Mouse (Mus musculus) G1E (cell line): Measurements from ENCODE around the gene Pnkp. TPM values are rescaled to one million over a fixed set of nuclear protein-coding genes. Genes with fewer than 3 reads are reported as not detected.
A peak's percentile ranks its signal among the peaks of the same experiment; 100 is the strongest.

ENCODE experiments used
- ATAC-seq: 2 replicates; pipeline ENCODE4 v1.8.0; 2016; ENCODE audit warnings: mild to moderate bottlenecking; ENCODE audit not compliant: insufficient number of reproducible peaks, poor library complexity, low FRiP score, severe bottlenecking; ENCODE audit errors: extremely low read depth
- DNase-seq: peaks from one replicate; pipeline ENCODE4 v3.0.0; 2012; ENCODE audit warnings: low spot score
- H3K27me3 ChIP-seq: 2 replicates; pipeline ENCODE4 v1.6.1; 2012; ENCODE audit warnings: mild to moderate bottlenecking, low read length, inconsistent platforms; ENCODE audit not compliant: insufficient read depth
- H3K36me3 ChIP-seq: replicated peaks from 2 replicates; pipeline ENCODE3; 2012; ENCODE audit warnings: mild to moderate bottlenecking, inconsistent platforms
- H3K4me1 ChIP-seq: 2 replicates; pipeline ENCODE4 v1.6.1; 2012; ENCODE audit warnings: low read depth, low read length, inconsistent platforms, mixed read lengths; ENCODE audit not compliant: insufficient read depth
- H3K4me3 ChIP-seq: 2 replicates; pipeline ENCODE4 v1.5.1; 2012; ENCODE audit warnings: low read depth, mild to moderate bottlenecking, inconsistent platforms, low read length, moderate library complexity, mixed read lengths
- H3K9me3 ChIP-seq: replicated peaks from 2 replicates; pipeline ENCODE4 v1.6.1; 2012; ENCODE audit warnings: inconsistent platforms
- CTCF ChIP-seq: IDR thresholded peaks from 2 replicates; pipeline ENCODE4 v1.5.1; 2012; ENCODE audit warnings: low read depth, low read length, inconsistent platforms, mixed read lengths
- GATA1 ChIP-seq: IDR thresholded peaks from 2 replicates; pipeline ENCODE4 v1.6.1; 2012; ENCODE audit warnings: borderline replicate concordance, low read length, inconsistent platforms, mixed read lengths
- GATA2 ChIP-seq: IDR thresholded peaks from 2 replicates; pipeline ENCODE4 v1.6.1; 2012; ENCODE audit warnings: low read depth, low read length, inconsistent platforms, borderline replicate concordance
- POLR2AphosphoS5 ChIP-seq: IDR thresholded peaks from 2 replicates; pipeline ENCODE4 v1.6.1; 2012; ENCODE audit warnings: low read depth, low read length, inconsistent platforms; ENCODE audit not compliant: insufficient replicate concordance
- TAL1 ChIP-seq: conservative IDR thresholded peaks from 2 replicates; pipeline ENCODE4 v1.6.1; 2012; ENCODE audit warnings: low read depth, low read length, inconsistent platforms, mixed read lengths
- polyA plus RNA-seq: library from polyadenylated mRNA; stranded (reverse); fragments of >175 nt; gene quantifications from 2 replicates; pipeline ENCODE4 v1.2.3, GENCODE M21; 2012
- total RNA-seq, 2 experiments: library from RNA; stranded (forward) in 1 of 2; stranded (reverse) in 1 of 2; fragments of 200-1000 nt in 1 of 2; fragments of >200 nt in 1 of 2; fragmentation: Nextera tagmentation in 1 of 2; gene quantifications; 2 replicates each; pipeline ENCODE4 v1.2.3; 2014 to 2017

Gene Pnkp
- total and polyA plus RNA-seq, 3 experiments = 28.2 to 35.8 (median 33.0) TPM

DNA sequence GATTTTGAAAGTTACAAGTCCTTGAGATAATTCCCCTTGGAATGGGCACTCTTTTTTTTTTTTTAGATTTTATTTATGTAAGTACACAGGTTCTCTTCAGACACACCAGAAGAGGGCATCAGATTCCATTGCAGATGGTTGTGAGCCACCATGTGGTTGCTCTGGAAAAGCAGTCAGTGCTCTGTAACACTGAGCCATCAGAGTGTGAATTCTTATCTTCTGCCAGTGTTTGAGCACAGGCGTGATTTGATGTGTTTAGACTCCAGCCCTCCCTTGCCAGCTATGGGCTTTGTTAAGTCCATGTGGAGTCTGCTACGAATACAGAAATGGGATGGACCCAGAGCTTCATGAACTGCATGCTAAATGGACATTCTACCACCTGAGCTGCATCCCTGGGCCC is 38.8 kb upstream of the Pnkp start:
- H3K4me1 ChIP-seq = peaks cover 68% of the 10 kb centered on the region
- ATAC-seq (no peak), DNase-seq (no peak)
- H3K36me3 ChIP-seq = peaks cover 82% of the 10 kb centered on the region
- H3K9me3 ChIP-seq = no peaks in the 10 kb centered on the region
- no peaks in the 10 kb centered on the region for H3K27me3 ChIP-seq
- peak overlapping the region; percentile 88 for H3K4me3 ChIP-seq
- no peak for TF ChIP-seq GATA2
- no peak for TF ChIP-seq TAL1
- TF ChIP-seq POLR2AphosphoS5 = no peak
- no peak for TF ChIP-seq CTCF
- TF ChIP-seq GATA1 = no peak

DNA sequence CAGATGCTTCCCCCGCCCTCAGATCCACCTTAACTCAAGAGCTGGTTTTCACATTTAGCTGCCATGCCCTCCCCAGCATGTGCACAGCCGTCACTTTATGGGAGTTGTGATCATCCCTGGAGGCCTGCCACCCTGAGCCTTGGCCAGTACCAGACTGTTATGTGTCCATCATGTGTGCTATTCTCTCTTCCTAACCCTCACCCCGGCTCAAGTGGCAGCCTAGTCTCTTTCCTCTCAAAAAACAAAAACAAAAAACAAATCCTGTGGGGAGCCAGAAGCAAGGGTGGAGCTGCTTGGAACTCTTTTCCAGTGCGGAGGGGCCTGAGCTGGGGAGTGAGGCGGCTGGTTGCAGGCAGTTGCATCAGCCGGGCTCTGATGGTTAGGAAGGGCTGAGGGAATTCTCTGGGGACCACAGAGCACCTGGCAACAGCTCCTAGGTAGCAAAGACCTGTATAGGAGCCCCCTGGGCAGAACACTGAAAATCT is 38.1 kb upstream of the Pnkp start:
- peak; percentile 56 for DNase-seq
- Histone ChIP-seq H3K36me3 (peaks cover 82% of the 10 kb centered on the region), H3K9me3 (no peaks in the 10 kb centered on the region), H3K4me1 (peaks cover 74% of the 10 kb centered on the region), H3K27me3 (no peaks in the 10 kb centered on the region), H3K4me3 (peak overlapping the region; percentile 88)
- no peak for ATAC-seq
- no peak for TF ChIP-seq TAL1
- no peak for TF ChIP-seq CTCF
- no peak for TF ChIP-seq GATA2
- no peak for TF ChIP-seq POLR2AphosphoS5
- TF ChIP-seq GATA1 = no peak

DNA sequence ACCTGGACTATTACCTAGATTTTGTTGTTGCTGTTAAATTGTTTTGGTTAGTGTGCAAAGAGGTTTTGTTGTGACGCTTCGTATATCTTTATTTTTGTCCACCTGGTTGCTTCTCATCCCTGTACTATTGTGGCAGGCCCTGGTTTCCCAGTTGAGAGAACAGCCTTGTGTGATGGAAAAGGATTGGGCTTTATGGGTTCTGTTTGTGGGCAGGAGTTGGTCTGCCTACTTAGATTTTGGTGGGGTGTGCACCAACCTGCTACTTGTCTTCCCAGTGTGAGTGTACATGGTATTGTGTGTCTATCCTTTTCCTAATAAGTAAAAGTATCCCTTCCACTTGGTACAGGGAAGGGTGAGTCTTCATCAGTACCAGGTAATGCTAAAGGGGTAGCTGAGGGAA is 37.5 kb upstream of the Pnkp start:
- DNase-seq (no peak), ATAC-seq (no peak)
- Histone ChIP-seq H3K4me3 (peak overlapping the region; percentile 88), H3K36me3 (peaks cover 82% of the 10 kb centered on the region), H3K9me3 (no peaks in the 10 kb centered on the region), H3K27me3 (no peaks in the 10 kb centered on the region), H3K4me1 (peaks cover 75% of the 10 kb centered on the region)
- no peak for TF ChIP-seq GATA2
- TF ChIP-seq TAL1 = no peak
- no peak for TF ChIP-seq CTCF
- TF ChIP-seq GATA1 = no peak
- TF ChIP-seq POLR2AphosphoS5 = no peak

DNA sequence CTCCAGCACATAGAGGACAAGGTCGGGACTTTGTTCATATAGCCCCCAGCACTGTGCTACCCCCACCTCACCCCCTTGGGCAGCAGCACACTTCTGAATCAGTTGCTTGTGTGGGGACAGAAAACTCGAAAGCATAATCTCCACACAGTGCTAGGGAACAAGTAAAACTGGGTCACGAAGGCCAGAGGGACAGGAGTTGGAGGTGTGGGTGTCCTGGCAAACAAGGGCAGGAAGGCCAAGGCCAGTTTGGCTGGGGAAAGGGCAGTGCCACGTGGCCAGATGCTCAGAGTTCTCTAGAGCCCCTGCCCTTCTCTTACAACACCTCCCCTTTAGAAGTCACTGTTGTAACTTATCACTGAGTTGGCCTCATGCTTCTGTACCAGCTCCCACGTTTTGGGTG is 37.1 kb upstream of the Pnkp start:
- no peak for DNase-seq

DNA sequence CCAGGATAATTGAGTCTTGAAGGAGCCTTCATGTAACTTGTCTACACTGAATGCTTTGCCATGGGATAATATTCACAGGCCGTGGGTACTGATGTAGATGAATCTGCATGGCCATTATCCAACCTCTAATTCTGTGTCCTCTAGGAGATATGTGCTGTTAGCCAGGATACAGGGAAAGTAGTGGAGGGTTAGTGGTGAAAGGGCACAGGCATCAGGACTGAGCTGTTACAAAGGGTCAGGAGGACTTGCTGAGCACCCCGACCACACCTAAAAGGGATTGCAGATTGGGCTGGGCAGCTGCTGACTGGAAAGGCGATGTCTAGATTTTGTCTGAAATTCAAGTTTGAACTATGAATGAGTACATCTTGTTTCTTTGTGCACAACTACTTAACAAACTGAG is 36.4 kb upstream of the Pnkp start:
- ATAC-seq = no peak
- no peak for TF ChIP-seq TAL1
- no peak for TF ChIP-seq GATA2
- TF ChIP-seq GATA1 = no peak
- TF ChIP-seq POLR2AphosphoS5 = no peak
- no peak for TF ChIP-seq CTCF
- H3K36me3 ChIP-seq = peaks cover 85% of the 10 kb centered on the region
- H3K9me3 ChIP-seq = no peaks in the 10 kb centered on the region
- DNase-seq = no peak
- H3K27me3 ChIP-seq = no peaks in the 10 kb centered on the region
- H3K4me3 ChIP-seq = no peak overlapping the region; the same call in 1 of the 2 replicates
- peaks cover 76% of the 10 kb centered on the region for H3K4me1 ChIP-seq

More for the DNA sequence above, 37.1 kb upstream of the Pnkp start:
- H3K36me3 ChIP-seq = peaks cover 82% of the 10 kb centered on the region
- no peak for TF ChIP-seq TAL1
- TF ChIP-seq CTCF = no peak
- no peak for TF ChIP-seq GATA1
- no peak for TF ChIP-seq GATA2
- TF ChIP-seq POLR2AphosphoS5 = no peak
- H3K27me3 ChIP-seq = no peaks in the 10 kb centered on the region
- H3K4me3 ChIP-seq = peak overlapping the region; percentile 88; the same call in 1 of the 2 replicates
- H3K9me3 ChIP-seq = no peaks in the 10 kb centered on the region
- peaks cover 75% of the 10 kb centered on the region for H3K4me1 ChIP-seq
- no peak for ATAC-seq

DNA sequence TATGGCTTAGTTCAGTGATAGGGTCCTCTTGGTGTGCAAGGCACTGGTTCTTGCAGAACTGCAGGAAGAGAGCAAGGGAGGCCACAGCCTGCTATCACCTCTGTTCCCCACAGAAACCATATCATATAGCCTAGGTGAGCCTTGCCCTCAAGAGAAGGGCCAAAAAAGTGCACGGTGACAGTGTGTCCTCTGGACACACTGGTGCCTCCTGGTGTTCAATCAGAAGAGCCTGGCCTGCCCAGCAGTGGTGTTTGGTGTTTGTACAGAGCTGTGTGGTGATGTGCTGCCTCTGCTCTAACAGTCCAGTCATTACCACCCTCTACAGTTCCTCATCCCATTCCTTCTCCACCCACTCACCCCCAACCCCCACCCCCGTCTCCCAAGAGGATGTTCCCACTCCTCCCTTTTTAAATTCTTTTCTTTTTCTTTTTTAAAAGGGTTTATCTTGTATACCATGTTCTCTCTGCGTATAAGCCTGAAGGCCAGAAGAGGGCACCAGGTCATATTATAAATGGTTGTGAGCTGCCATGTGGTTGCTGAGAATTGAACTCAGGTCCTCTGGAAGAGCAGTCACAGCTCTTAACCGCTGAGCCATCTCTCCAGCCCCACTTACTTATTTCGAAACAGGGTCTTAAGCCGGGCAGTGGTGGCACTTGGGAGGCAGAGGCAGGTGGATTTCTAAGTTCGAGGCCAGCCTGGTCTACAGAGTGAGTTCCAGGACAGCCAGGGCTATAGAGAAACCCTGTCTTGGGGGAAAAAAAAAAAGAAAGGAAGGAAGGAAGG is 35.1 kb upstream of the Pnkp start:
- Histone ChIP-seq H3K4me3 (no peak overlapping the region), H3K36me3 (peaks cover 97% of the 10 kb centered on the region), H3K4me1 (peaks cover 89% of the 10 kb centered on the region), H3K27me3 (no peaks in the 10 kb centered on the region), H3K9me3 (no peaks in the 10 kb centered on the region)
- ATAC-seq (no peak), DNase-seq (no peak)
- TF ChIP-seq CTCF = no peak
- TF ChIP-seq TAL1 = no peak
- no peak for TF ChIP-seq GATA2
- no peak for TF ChIP-seq POLR2AphosphoS5
- TF ChIP-seq GATA1 = no peak
